Mouse (Mus musculus) MEL (cell line): ENCODE data around the gene Tph1. TPM values are rescaled to one million over a fixed set of nuclear protein-coding genes. Genes with fewer than 3 reads are reported as not detected.
"Not testable (repeated sequence)": the region's sequence is repeated elsewhere in the genome, so short reads cannot be mapped to it uniquely, and the experiment has no call there.

Experiments
- DNase-seq: peaks from one replicate; pipeline ENCODE4 v3.0.0; 2011; ENCODE audit warnings: low read depth, low spot score
- H3K27ac ChIP-seq: 2 replicates; pipeline ENCODE4 v1.5.1; 2012; ENCODE audit warnings: low read depth, mild to moderate bottlenecking, control low read depth, low read length, moderate library complexity; ENCODE audit not compliant: control insufficient read depth
- H3K27me3 ChIP-seq, 2 experiments: fragments of 150-350 bp in 1 of 2; sonication (generic) in 1 of 2; 2 replicates each; pipeline ENCODE4 v1.6.1; 2012; ENCODE audit warnings: low read length in 2 of 2, mild to moderate bottlenecking in 2 of 2, improper control_type of control experiment in 1 of 2, moderate library complexity in 1 of 2; ENCODE audit not compliant: insufficient read depth in 2 of 2, control insufficient read depth in 1 of 2
- H3K36me3 ChIP-seq, 2 experiments: 2 replicates each; pipeline ENCODE4 v1.6.1; 2012 to 2014; ENCODE audit warnings: low read length in 2 of 2, improper control_type of control experiment in 1 of 2, inconsistent platforms in 1 of 2, mild to moderate bottlenecking in 1 of 2; ENCODE audit not compliant: insufficient read depth in 2 of 2, control insufficient read depth in 1 of 2
- H3K4me1 ChIP-seq, 2 experiments: fragments of 150-350 bp in 1 of 2; sonication (generic) in 1 of 2; 2 replicates each; pipeline ENCODE4 v1.6.1; 2012; ENCODE audit warnings: low read length in 2 of 2, improper control_type of control experiment in 1 of 2, mild to moderate bottlenecking in 1 of 2; ENCODE audit not compliant: insufficient read depth in 2 of 2, control insufficient read depth in 1 of 2
- H3K4me3 ChIP-seq, 2 experiments: fragments of 150-350 bp in 1 of 2; sonication (generic) in 1 of 2; 2 replicates each; pipeline ENCODE4 v1.5.1; 2012; ENCODE audit warnings: low read depth in 2 of 2, low read length in 2 of 2, mild to moderate bottlenecking in 2 of 2, moderate library complexity in 2 of 2, control low read depth in 1 of 2, improper control_type of control experiment in 1 of 2; ENCODE audit not compliant: control insufficient read depth in 1 of 2, insufficient read depth in 1 of 2
- H3K79me2 ChIP-seq: 2 replicates; pipeline ENCODE4 v1.6.1; 2012; ENCODE audit warnings: mild to moderate bottlenecking, low read length, moderate library complexity; ENCODE audit not compliant: control insufficient read depth, poor library complexity, insufficient read depth
- H3K9ac ChIP-seq: 2 replicates; pipeline ENCODE4 v1.6.1; 2012; ENCODE audit warnings: low read depth, mild to moderate bottlenecking, control low read depth, low read length, moderate library complexity; ENCODE audit not compliant: control insufficient read depth, poor library complexity, severe bottlenecking
- H3K9me3 ChIP-seq: fragments of 150-350 bp; sonication (generic); replicated peaks from 2 replicates; pipeline ENCODE4 v1.6.1; 2012; ENCODE audit warnings: mild to moderate bottlenecking, low read length, improper control_type of control experiment, moderate library complexity; ENCODE audit not compliant: insufficient read depth
- CHD1 ChIP-seq: IDR thresholded peaks from 2 replicates; pipeline ENCODE4 v1.6.1; 2012; ENCODE audit warnings: low read depth, mild to moderate bottlenecking, inconsistent platforms, low read length, improper control_type of control experiment
- CHD2 ChIP-seq: IDR thresholded peaks from 2 replicates; pipeline ENCODE4 v1.6.1; 2011; ENCODE audit warnings: low read length, improper control_type of control experiment
- ETS1 ChIP-seq: IDR thresholded peaks from 2 replicates; pipeline ENCODE4 v1.6.1; 2012; ENCODE audit warnings: low read depth, mild to moderate bottlenecking, inconsistent platforms, low read length, improper control_type of control experiment, moderate library complexity
- GABPA ChIP-seq: IDR thresholded peaks from 2 replicates; pipeline ENCODE4 v1.6.1; 2012; ENCODE audit warnings: low read depth, mild to moderate bottlenecking, inconsistent platforms, low read length, improper control_type of control experiment, moderate library complexity
- GATA1 ChIP-seq: IDR thresholded peaks from 2 replicates; pipeline ENCODE4 v1.6.1; 2011; ENCODE audit warnings: low read depth, low read length, improper control_type of control experiment
- HCFC1 ChIP-seq: IDR thresholded peaks from 2 replicates; pipeline ENCODE4 v1.6.1; 2012; ENCODE audit warnings: low read depth, mild to moderate bottlenecking, inconsistent platforms, low read length, improper control_type of control experiment, moderate library complexity
- KAT2A ChIP-seq: conservative IDR thresholded peaks from 2 replicates; pipeline ENCODE4 v1.6.1; 2012; ENCODE audit warnings: low read depth, low read length, improper control_type of control experiment, inconsistent platforms
- MXI1 ChIP-seq: IDR thresholded peaks from 2 replicates; pipeline ENCODE4 v1.6.1; 2011; ENCODE audit warnings: mild to moderate bottlenecking, low read depth, low read length, improper control_type of control experiment
- NELFE ChIP-seq: IDR thresholded peaks from 2 replicates; pipeline ENCODE4 v1.6.1; 2011; ENCODE audit warnings: low read depth, low read length, improper control_type of control experiment
- NRF1 ChIP-seq: IDR thresholded peaks from 2 replicates; pipeline ENCODE4 v1.6.1; 2014; ENCODE audit warnings: low read depth, mild to moderate bottlenecking, inconsistent platforms, low read length, improper control_type of control experiment, moderate library complexity; ENCODE audit not compliant: poor library complexity, insufficient read depth, severe bottlenecking
- POLR2A ChIP-seq, 2 experiments: IDR thresholded peaks; 2 replicates each; pipeline ENCODE4 v1.6.1; 2011 to 2012; ENCODE audit warnings: low read length in 2 of 2, mild to moderate bottlenecking in 2 of 2, control low read depth in 1 of 2, improper control_type of control experiment in 1 of 2, low read depth in 1 of 2, moderate library complexity in 1 of 2; ENCODE audit not compliant: control insufficient read depth in 1 of 2, insufficient read depth in 1 of 2, poor library complexity in 1 of 2
- RAD21 ChIP-seq: IDR thresholded peaks from 2 replicates; pipeline ENCODE4 v1.6.1; 2011; ENCODE audit warnings: mild to moderate bottlenecking, low read depth, low read length, improper control_type of control experiment
- TAL1 ChIP-seq: IDR thresholded peaks from 2 replicates; pipeline ENCODE4 v1.6.1; 2012; ENCODE audit warnings: mild to moderate bottlenecking, inconsistent platforms, low read length, moderate library complexity, mixed read lengths
- TBP ChIP-seq: IDR thresholded peaks from 2 replicates; pipeline ENCODE4 v1.8.0; 2011; ENCODE audit warnings: low read depth, low read length, improper control_type of control experiment
- UBTF ChIP-seq: IDR thresholded peaks from 2 replicates; pipeline ENCODE4 v1.6.1; 2012; ENCODE audit warnings: low read depth, mild to moderate bottlenecking, inconsistent platforms, low read length, improper control_type of control experiment, moderate library complexity, borderline replicate concordance; ENCODE audit not compliant: insufficient read depth
- ZKSCAN1 ChIP-seq: IDR thresholded peaks from 2 replicates; pipeline ENCODE4 v1.6.1; 2012; ENCODE audit warnings: low read depth, mild to moderate bottlenecking, inconsistent platforms, low read length, improper control_type of control experiment, moderate library complexity
- polyA plus RNA-seq, 2 experiments: library from polyadenylated mRNA; stranded (reverse) in 1 of 2; unstranded in 1 of 2; fragments of >175 nt in 1 of 2; fragments of >200 nt in 1 of 2; gene quantifications; 2 replicates each; pipeline versions ENCODE4 v1.2.1 to v1.2.4; 2012; ENCODE audit warnings: low replicate concordance in 2 of 2, low read depth in 1 of 2; ENCODE audit not compliant: insufficient read length in 2 of 2, insufficient read depth in 1 of 2, missing spikeins in 1 of 2
- total RNA-seq: library from RNA; depleted of rRNA; stranded (reverse); fragments of 300-350 nt; gene quantifications from 2 replicates; pipeline ENCODE4 v1.2.3, GENCODE M21; 2012

The Tph1 gene
- total and polyA plus RNA-seq, 3 experiments = 0.03 TPM; not detected in 2

DNA sequence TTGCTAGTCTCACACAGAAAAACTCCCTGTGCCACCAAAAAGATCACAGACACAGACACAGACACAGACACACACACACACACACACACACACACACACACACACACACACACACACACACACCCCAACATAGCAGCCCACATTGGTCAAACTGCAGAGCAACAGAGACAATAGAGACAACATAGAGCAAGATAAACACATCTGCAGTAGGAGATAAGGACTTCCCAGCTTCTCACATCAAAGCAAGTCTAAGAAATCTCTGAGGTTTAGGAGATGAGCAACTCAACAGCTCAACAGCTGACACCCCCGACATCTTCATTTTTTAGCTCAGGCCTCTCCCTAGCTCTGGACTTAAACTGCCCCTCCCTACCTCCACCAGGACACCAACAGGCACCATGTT lies 24.4 kb upstream of the Tph1 start (continued):
- no peak for TF ChIP-seq NRF1
- TF ChIP-seq ZKSCAN1 = no peak
- no peak for TF ChIP-seq CHD2
- no peak for TF ChIP-seq GABPA
- TF ChIP-seq MXI1 = peak; percentile 62
- peak; percentile 87 for TF ChIP-seq ETS1
- peak; percentile 94 for TF ChIP-seq GATA1
- no peak for TF ChIP-seq KAT2A
- TF ChIP-seq CHD1 = no peak
- TF ChIP-seq TBP = no peak
- TF ChIP-seq TAL1 = peak; percentile 79

DNA sequence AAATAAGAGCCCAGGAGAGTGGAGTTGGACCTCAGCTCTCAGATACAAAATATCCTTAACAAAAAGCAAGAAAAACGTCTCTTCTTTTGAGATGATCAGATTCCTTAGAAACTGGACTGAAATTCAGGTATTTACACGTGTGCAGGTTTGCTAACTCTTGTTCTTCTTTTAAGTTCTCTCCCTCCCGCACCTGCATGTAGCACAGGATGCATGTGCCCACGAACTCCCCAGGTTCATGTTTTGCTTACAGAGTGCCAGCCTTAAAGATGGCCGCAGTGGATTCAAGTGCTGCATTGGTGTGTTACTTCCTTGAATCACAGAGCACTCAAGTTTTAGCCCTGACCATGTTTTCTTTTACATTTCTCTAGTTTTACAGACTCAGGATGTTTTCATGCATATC lies 14.5 kb upstream of the Tph1 start:
- peaks cover 0 to 1% of the 10 kb centered on the region in 2 experiments; a peak in 2 of 4 replicates for H3K36me3 ChIP-seq
- no peaks in the 10 kb centered on the region for H3K9me3 ChIP-seq
- 0 out of 2 replicates have a peak, but pooled peaks have one; percentile 19 for TF ChIP-seq HCFC1
- no peak for TF ChIP-seq CHD2
- H3K79me2 ChIP-seq = no peaks in the 10 kb centered on the region
- no peak overlapping the region for H3K4me3 ChIP-seq
- no peaks in the 10 kb centered on the region for H3K27me3 ChIP-seq
- H3K27ac ChIP-seq = no peak overlapping the region
- no peaks in the 10 kb centered on the region for H3K4me1 ChIP-seq
- DNase-seq = no peak
- no peak overlapping the region for H3K9ac ChIP-seq

GRCm38 (mm10) chr7:46680732-46681131 lies 8.4 kb upstream of the Tph1 start:
- H3K36me3 ChIP-seq = peaks cover 0 to 7% of the 10 kb centered on the region in 2 experiments; a peak in 2 of 4 replicates
- no peaks in the 10 kb centered on the region for H3K79me2 ChIP-seq
- H3K4me3 ChIP-seq = no peak overlapping the region
- no peak for DNase-seq
- no peak overlapping the region for H3K9ac ChIP-seq
- H3K4me1 ChIP-seq = peaks cover 6 to 9% of the 10 kb centered on the region in 2 experiments
- TF ChIP-seq NELFE (no peak), ETS1 (no peak), CHD1 (no peak), UBTF (no peak), POLR2A (IDR thresholded peaks at IDR 0.05; ENCODE audit: control insufficient read depth in 1 of 2, insufficient read depth in 1 of 2, low read depth in 1 of 2, low read length in 2 of 2, poor library complexity in 1 of 2) (no peak), RAD21 (no peak)
- no peaks in the 10 kb centered on the region for H3K27me3 ChIP-seq
- no peak overlapping the region for H3K27ac ChIP-seq
- H3K9me3 ChIP-seq = no peaks in the 10 kb centered on the region

DNA sequence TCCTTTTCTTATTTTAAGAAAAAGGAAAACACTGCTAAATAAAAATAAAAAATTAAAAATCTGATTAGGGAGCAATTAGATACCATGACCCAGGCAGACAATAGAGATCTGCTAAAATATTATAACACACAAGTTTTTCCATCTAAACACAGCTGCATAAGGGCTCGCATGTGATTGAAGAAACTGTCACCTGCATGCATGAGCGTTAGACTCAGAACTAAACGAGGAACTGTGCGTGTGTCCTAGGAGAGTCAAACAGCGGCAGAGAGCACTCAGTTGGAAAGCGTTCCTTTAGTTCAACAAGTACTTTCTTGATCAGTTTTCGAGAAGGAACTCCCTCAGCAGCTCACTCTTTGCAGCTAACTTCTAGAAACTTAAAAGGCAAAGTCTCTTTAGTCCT lies 6.7 kb upstream of the Tph1 start:
- not testable (repeated sequence) for H3K27me3 ChIP-seq, H3K4me3 ChIP-seq, H3K27ac ChIP-seq, H3K79me2 ChIP-seq, DNase-seq, H3K9me3 ChIP-seq, H3K9ac ChIP-seq
- Histone ChIP-seq H3K4me1 (peaks cover 10 to 16% of the 10 kb centered on the region in 2 experiments), H3K36me3 (peaks cover 0 to 12% of the 10 kb centered on the region in 2 experiments; a peak in 2 of 4 replicates)
